Mouse (Mus musculus) WW6 (cell line): ENCODE measurements around the gene Vamp4.
"Not testable (repeated sequence)": the region's sequence is repeated elsewhere in the genome, so short reads cannot be mapped to it uniquely, and the experiment has no call there.

Source experiments
- DNase-seq: peaks from one replicate; pipeline ENCODE4 v3.0.0-alpha.2; 2013; ENCODE audit warnings: low read depth, low spot score

Vamp4 gene

DNA sequence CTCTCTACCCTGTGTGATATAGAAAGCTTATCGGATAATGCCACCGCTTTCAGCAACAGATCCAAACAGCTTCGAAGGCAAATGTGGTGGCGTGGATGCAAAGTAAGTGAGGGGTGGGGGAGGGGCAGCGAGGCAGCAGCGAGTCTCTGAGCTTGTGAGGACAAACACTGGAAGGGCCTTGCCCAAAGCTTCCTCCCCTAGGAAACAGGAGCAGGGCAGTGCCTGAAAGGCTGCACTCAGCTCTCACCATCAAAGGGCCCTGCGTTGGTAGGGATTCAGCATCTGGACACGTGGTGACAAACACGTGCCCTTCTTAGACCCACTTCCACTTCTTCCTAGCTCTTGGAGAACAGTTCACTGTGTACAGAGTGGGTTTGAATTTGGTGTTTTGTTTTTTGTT, 19.1 kb downstream of the Vamp4 start:
- no peak for DNase-seq

DNA sequence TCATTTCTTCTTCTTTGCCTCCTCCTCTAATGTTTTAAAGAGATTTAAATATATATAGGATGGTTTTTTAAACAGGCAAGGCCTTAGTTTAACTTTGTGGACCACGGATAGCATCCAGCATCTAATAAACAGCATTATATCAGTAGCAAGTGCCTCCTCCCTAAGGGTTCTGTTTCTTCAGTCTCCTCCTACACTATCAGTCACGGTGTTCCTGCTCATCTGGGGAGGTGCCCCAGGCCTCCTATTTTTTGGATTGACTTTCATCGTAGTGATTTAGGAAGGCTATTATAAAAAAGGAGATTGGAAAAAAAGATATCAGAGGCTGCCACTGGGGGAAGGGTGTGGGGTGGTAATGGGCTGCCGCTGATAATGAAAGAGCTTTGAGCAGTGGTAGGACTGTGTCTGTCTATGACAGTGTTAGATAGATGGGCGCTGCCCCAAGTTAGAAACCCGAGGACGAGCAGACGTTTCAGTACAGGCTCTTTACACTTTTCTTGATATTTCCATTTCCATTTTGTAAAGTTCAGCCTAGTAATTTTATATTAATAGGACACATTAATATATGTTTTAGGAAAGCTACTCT, 20.2 kb downstream of the Vamp4 start:
- DNase-seq, result no peak

DNA sequence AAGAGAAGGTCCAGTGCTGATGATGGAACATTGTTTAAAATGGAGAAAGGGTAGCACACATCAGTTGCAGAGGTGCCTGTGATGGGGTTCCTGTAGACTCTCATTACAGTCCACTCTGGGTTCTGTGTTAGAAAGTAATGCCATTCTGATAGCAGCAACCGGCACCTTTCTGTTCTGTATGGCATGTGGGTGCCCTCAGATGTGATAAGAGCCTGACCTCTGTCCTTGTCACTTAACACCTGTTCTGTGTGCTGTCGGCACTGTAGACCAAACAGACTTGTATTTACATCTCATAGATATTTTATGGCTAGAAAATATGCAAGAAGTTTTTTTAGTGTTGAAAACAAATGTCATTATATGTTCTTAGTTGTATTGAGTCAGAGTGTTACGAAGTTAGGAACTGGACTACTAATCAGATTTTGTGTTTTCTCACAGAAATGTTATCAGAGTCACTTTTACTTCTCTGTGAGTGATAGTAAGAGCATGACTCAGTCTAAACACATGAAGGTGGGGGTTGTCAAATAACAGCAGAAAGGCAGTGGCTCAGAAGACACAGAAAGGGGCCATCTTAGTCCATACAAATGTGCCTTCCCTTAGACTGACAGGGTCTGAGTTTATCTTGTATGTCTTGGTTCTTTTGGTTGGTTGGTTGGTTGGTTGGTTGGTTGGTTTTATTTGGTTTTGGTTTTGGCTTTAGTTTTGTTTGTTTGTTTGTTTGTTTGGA, 27.2 kb downstream of the Vamp4 start:
- no peak for DNase-seq

DNA sequence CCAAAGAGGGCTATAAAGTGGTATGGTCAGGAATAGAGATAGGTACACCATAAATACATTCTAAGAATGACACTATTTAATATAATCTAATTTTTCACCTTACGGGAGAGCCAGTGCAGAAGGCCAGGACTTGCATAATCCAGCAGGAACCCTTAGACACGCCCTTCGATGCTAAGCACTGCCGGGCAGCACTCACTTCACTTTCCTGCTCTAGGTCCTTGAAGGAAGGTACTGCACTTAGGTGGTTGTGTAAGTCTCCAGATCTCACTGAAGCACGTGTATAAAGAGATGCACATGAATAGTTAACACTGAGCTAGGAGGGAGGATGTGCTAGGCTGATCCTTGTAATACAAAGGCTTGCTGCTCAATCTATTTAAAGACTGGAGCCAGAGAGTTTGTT, 29.3 kb downstream of the Vamp4 start:
- DNase-seq, result no peak

DNA sequence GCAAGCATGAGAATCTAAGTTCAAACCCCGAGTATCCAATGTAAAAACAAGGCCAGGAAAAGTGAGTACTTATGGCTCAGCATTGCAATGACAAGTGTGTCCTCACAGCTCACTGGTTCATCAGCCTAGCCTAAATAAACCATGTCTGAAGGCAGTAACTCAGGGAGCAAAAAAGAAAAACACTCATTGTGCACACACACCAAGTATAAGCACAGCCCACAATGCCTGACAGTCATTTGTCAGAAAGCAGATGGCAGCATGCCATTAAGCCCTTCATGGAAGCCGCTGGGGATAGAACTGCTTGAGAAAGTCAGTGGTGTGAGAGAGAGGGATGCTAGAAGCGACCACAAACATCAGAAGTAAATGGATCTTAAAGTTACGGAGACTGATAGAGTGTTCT, 31.0 kb downstream of the Vamp4 start:
- no peak for DNase-seq

DNA sequence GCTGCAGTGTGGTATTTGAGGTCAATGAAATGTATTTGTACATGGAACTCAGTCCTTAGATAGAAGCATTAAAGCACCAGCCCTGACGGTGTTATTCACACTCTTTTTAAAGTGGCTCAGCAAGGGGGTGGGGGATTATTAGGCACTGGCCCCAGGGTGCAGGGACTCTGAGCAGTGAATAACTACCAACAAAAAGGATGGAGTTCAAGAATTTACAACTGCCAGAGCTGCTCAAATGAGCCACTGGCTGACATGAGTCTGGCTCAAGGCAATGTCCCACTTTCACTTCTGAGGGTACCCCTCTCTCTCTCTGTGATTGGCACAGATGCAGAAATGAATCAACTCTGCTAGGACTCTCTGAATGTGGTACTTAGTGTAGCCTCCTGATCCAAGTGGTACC, 37.8 kb downstream of the Vamp4 start:
- no peak for DNase-seq

DNA sequence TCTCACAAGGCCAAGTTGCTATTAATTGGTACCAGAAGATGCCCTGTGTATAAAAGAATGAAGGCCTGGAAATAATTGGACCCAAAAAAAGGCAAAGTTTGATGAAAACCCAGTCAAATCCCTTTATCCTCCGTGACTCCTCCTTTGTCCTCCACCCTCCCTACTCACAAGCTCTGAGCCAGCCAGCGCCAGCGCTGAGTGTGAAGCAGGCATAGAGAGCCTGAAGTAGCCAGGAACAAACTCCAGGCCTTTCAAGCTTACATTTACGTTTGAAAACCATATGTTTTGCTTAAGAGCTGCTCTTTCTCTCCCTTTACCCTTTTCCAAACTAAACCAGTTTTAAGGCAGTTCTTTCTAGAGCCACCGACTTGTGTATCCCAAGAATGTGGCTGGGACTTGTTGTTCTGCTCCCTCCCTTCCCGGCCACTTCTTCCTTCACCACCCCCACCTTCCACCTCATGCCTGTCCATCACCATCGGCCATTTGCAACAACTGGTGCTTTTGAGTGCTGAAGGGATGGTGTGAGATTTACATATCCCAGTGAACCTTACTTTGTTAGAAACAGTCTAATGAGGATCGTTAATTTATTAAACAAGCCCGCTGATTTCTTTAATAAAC, 39.4 kb downstream of the Vamp4 start:
- no peak for DNase-seq

DNA sequence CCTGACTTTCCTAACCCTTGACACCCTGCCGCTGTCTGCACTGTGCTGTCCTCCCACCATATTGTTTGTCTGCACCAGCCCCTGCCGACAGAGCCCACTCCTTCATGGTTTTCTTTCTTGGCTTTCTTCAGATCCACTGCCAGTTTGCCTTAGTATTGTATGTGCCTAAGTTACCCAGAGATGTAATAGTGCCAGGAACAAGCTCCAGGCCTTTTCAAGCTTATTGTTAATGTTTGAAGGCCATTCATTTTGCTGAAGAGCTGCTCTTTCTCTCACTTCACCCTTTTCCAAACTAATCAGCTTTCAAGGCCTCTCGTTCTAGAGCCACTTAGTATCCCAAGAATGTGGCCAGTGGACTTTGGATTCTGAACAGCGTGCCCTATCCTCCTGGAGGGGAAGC, 40.9 kb downstream of the Vamp4 start:
- DNase-seq, result no peak

DNA sequence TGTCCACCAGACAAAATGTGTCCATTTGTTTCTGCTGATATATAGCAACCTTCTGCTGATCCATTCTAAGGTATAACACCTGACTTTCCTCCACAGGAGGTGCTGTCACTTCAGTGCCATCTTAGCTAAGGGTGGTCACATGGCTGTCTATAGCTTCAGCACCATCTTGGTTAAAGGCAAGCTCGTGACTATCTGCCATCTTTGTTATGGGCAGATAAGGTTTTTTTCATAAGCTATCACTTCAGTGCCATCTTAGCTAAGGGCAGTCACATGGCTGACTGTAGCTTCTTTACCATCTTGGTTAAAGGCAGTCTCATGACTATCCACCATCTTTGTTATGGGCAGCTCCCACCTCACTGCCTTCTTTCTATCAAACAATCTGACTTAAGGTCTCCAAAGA, 45.2 kb downstream of the Vamp4 start:
- no peak for DNase-seq

DNA sequence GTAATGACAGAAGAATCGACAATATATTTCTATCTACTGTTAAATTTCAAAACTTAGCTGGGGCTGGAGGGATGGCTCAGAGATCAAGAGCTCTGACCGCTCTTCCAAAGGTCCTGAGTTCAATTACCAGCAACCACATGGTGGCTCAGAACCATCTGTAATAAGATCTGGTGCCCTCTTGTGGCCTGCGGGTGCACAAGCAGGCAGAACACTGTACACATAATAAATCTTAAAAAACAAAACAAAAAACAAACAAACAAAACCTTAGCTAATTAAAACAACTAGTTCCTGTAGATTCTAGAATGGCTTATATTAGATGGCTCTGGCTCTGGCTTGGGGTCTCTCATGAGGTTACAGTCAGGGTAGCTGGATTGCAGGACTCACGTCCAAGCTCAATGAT, 50.2 kb downstream of the Vamp4 start:
- no peak for DNase-seq

DNA sequence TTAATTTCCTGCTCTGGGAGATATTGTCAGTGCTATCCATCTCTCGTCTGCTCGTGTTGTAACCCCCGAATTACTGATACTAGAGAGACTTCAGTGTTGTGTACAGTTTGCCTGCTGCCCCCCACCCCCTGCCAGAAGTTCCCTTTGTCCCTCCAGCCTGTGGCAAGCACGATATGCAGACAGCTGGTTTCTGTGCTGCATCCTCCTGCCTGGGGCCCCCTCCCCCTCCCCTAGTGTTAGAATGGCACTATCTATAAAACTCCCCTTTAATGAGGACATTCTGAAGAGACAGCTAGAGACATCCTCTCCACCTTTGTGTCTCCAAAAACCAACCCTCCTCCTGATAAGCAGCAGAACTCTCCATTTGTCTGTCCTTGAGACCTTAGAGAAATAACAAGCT, 53.6 kb downstream of the Vamp4 start:
- no peak for DNase-seq

DNA sequence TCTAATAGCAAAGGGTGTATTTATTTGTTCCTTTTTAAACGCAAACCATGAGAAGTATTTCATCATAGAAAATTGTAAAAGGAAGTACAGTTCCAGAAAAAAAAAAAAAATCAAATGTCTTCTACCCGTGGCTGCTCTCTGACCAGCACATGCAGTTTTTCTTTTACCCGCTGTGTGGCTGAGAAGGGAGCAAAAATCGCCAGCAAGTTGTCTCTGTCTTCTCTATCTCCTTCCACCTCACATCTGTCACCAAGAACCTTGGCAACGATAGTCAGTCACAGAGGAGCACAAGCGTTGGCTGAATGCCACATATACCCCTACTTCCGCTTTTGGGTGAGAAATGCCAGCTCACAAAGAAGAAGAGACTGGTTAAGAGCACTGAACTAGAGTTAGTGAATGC, 54.9 kb downstream of the Vamp4 start:
- no peak for DNase-seq

DNA sequence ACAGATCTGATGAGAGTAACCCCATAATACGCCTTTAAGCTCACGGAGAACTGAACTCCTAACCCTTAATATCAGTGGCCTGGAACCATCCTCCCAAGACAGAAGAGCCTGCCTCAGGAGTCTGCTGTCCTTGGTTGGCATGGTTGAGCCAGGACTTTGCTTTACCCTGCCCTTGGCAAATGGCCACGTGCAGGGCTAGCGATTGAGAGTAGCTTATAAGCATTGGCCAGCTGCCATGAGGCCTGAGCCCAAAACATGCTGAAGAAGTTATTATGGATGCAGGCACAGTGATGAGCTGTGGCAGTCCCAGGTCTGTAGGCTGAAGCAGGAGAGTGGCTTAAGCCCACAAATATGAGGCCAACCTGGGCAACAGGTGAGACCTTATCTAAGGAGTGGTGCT, 57.5 kb downstream of the Vamp4 start:
- DNase-seq, result not testable (repeated sequence)

DNA sequence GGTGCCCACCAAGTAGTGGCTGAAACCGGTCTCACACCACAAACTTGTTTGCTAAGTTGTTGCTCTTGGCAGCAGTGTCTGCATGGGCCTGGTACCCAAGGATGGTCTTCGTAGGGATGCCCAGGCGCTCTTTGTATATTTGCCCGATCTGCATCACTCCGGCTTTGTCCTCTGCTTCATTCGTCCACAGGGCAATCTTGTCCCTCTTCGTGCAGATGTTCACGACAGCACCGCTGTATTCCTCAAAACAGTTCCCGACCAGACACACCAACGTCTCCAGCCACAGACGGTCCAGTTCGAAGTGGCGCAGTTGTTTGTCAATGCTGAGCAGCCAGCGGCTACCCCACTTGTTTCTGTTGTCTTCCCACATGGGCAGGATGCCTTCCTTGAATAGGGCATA, 58.0 kb downstream of the Vamp4 start:
- DNase-seq, result not testable (repeated sequence)

DNA sequence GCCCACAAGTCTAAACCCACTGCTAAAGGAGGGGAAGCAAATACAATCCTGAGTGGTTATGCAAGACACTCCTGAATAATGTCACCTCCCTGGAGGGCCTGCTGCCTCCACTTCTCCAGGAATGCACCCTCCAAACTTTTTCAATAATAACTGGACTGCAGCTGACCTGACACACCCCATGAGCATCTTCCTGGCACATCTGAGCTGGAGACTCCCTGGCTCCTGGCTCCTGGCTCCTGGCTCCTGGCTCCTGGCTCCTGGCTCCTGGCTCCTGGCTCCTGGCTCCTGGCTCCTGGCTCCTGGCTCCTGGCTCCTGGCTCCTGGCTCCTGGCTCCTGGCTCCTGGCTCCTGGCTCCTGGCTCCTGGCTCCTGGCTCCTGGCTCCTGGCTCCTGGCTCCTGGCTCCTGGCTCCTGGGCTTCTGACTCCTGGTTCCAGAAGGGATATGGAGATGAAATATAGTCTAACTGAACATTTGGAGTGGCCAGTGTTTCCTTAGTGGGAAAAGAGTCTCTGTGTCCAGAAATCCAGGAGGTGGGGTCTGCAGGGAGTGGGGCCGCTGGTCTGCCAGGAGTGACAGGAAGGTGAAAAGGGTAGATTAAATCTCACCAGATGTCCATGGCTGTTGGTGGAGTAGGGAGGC, 65.1 kb downstream of the Vamp4 start:
- not testable (repeated sequence) for DNase-seq

DNA sequence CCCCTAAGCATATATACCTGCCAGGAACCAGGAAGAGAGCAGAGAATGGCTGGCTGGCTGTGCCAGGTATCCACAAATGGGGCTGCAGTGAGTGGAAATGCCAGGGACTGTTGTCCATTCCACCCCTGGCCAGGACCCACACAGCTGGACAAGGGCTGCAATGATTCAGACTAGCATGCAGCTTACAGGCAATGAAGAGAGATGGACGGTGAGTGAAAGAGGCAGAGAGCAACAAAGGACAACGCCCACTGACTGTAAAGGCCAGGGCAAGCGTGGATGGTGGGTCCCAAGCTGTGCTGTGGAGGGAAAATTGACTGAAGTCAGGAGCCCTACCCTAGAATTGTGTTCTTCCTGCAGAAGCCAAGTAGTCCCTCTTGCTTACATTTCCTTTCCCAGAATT, 66.2 kb downstream of the Vamp4 start:
- no peak for DNase-seq

DNA sequence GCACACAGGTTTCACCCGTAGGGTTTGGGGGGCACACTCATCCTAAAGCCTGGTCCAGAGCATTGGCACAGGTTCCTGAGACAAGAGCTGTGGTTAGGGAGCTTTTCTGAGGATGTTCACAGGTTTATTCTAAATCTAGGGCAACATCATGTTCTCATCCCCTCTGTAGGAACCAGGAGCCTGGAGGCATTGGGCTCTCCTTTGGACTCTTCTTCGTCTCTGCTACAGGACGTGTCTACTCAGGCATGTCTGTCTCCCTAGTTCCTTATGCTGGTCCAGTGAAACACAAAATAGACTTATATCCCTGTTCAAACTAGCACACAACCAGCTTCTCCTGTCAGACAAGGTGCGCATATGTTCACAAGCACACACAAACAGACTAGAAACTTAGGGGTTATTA, 68.2 kb downstream of the Vamp4 start:
- no peak for DNase-seq

DNA sequence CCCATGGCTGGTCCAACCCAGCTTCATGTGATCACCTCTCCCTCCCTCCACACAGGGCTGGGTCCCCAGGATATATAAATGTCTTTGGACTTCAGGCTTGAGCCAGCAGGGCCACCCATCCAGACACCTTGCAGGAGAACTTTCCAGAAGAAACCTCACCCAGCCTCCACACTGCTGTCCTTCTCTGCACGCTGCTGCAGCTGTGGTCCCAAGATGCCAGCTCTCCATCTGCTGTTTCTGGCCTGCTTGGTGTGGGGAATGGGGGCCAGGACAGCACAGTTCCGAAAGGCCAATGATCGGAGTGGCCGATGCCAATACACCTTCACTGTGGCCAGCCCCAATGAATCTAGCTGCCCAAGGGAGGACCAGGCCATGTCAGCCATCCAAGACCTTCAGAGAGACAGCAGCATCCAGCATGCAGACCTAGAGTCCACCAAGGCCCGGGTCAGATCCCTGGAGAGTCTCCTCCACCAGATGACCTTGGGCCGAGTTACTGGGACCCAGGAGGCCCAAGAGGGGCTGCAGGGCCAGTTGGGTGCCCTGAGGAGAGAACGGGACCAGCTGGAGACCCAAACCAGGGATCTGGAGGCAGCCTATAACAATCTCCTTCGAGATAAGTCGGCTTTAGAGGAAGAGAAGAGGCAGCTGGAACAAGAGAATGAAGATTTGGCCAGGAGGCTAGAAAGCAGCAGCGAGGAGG, 68.9 kb downstream of the Vamp4 start, which contains the start of gene Myoc:
Myoc (plus strand) TSS at position 105 of the 700 bp plus-strand sequence.
- DNase-seq, result no peak

DNA sequence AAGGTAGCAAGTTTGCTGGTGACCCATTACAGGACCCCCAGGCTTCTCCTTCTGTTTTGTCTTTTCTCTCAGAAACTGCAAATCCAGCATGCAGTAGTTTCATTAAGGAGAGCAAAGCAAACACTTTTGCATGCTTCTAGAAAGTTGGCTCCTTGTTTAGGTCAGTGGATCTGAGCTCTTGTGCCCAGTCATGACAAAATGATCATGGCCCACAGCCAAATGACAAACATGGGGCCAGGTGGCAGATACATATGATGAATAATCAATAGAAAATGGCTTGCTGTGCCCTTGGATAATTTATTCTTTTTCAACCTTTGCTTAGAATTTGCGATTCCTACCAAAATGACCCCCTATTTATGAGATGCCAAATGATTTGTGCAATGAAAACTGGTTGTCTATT, 69.5 kb downstream of the Vamp4 start:
- DNase-seq, result no peak

DNA sequence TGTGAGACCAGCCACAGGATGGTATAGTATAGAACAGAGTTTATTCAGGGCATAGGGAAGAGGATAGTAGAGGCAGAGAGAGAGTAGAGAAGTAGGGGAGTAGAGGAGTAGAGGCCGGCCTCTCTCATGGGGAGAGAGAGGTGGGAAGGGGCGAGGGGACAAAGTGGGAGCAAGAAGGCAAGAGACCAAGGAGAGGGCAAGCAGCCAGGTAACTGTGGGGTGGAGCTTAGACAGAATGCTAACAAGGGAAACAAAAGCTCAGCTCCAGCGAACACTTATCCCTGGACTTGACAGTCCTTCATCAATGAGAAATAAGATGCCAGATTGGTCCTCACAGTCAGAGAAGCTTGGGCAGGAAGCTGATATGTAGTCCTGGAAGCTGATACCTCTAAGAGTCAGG, 72.3 kb downstream of the Vamp4 start:
- DNase-seq, result no peak

DNA sequence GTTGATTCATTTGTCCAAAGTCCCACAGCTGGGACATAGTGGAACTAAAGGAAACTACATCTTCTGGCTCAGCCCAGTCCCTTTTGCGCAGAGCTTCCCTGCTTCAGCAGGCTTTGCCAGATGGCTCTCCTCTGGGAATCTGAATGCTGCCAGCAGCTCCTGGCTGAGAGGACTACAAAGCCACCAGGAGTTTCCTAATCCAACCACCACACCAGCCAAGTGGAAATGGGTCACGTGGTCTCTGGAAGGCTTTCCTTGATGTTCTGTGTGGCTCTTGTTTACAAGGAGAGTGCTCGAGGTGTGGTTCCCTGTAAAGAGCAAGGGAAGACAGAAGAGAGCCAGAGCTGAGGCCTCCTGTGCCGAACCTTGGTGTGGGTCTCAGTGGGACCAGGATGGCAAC, 73.4 kb downstream of the Vamp4 start:
- no peak for DNase-seq

DNA sequence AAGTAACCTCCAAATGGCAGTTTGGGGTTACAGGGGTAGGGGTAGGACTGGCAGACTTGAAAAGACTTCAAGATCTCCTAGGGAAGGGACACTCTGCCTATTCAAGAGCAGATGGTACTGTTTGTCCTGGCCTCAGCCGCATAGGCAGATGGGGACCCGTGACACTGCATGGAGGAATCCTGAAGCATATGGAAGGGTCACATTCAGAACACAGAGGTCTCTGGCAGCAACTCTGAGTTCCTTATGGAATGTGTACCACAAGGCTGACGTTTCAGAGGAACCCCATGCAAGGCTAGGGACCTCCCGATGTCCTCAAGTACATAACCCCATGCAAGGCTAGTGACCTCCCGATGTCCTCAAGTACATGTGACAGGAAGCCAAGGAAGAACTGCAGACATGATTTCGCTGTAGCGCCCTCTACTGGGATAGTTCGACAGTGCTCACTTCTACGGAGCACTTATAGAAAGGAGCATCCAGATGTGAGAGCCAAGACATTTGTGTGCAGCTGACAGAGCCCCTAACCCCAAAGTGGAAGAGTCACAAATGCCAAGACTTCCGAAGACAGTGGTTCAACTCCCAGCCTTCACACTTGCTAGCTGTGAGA, 75.9 kb downstream of the Vamp4 start:
- no peak for DNase-seq
